Mouse (Mus musculus) right cerebral cortex, adult 18-20 months (tissue): ENCODE results near the gene Zfp955a.
"Not testable (repeated sequence)": the region's sequence is repeated elsewhere in the genome, so short reads cannot be mapped to it uniquely, and the experiment has no call there.

Experiments
- DNase-seq: peaks from one replicate; pipeline ENCODE4 v3.0.0; 2022; ENCODE audit warnings: mixed read lengths

Gene Zfp955a

DNA sequence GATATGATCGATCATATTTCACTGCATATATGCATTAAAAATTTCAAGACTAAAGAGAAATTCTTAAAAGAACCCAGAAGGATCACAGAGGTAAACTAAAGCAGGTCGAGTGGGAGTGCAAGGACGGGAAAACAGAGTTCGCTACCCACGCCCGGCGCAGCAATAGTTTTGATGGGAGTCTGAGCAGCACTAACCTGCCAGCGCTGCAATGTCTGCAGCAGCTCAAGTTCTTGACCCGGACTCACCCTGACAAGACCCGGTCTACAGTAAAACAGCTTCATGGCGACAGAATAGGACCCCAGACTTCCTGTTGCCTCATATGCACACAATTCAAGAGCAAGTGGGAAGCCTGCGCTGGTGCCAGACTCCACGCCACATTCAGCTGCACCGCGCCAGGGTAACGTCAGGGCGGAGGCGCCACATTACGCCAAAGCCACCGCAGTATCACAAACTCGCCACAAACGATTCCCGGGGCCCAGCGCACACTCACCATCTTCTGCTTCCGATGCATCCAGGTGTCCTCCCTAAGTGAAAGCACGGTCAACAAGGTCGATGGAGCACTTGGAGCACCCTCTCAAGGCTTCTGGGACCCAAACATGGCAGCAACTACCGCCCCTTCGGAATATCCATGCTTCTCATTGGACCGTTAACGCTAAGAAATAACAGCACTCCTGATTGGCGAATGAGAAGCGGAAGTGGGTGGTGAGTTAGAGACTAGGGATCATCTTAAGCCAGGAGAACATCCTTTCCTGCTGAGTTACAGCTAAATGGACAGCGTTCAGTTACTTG, at the start of gene Zfp955a:
TSS of gene Zfp955a (minus strand) at position 616 of the 789 bp plus-strand sequence.
- not testable (repeated sequence) for DNase-seq

DNA sequence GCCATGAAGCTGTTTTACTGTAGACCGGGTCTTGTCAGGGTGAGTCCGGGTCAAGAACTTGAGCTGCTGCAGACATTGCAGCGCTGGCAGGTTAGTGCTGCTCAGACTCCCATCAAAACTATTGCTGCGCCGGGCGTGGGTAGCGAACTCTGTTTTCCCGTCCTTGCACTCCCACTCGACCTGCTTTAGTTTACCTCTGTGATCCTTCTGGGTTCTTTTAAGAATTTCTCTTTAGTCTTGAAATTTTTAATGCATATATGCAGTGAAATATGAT, 34.9 kb upstream of the Zfp955a start:
- DNase-seq = not testable (repeated sequence)

DNA sequence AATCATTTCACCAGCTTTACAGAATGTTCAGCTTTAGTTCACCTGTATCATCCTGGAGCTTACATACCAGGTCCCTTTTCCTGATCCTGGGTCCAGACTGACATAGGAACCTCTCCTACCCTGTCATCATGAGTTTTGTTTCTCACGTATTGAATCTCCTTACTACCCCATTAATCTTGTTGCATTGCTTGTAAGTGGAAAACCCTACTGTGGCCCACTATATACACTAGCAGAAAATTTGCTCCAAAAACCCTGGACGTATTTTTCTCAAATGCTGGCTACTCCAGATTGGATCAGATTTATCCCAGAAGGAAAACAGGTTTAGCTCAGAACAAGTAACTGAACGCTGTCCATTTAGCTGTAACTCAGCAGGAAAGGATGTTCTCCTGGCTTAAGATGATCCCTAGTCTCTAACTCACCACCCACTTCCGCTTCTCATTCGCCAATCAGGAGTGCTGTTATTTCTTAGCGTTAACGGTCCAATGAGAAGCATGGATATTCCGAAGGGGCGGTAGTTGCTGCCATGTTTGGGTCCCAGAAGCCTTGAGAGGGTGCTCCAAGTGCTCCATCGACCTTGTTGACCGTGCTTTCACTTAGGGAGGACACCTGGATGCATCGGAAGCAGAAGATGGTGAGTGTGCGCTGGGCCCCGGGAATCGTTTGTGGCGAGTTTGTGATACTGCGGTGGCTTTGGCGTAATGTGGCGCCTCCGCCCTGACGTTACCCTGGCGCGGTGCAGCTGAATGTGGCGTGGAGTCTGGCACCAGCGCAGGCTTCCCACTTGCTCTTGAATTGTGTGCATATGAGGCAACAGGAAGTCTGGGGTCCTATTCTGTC, 34.3 kb upstream of the Zfp955a start, which contains the start of gene Zfp955b:
TSS of gene Zfp955b (plus strand) at position 506 of the 837 bp plus-strand sequence.
- not testable (repeated sequence) for DNase-seq

DNA sequence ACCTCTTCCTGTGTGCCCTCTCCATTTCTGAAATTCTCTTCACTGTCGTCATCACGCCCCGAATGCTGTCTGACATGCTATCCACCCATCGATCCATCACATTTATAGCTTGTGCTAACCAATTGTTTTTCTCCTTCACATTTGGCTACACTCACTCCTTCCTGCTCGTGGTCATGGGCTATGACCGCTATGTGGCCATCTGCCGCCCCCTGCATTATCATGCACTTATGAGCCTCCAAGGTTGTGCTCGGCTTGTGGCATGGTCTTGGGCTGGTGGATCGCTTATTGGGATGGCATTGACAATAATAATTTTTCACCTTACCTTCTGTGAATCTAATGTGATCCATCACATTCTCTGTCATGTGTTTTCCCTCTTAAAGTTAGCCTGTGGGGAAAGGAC, 14.0 kb upstream of the Zfp955a start:
- DNase-seq = no peak

DNA sequence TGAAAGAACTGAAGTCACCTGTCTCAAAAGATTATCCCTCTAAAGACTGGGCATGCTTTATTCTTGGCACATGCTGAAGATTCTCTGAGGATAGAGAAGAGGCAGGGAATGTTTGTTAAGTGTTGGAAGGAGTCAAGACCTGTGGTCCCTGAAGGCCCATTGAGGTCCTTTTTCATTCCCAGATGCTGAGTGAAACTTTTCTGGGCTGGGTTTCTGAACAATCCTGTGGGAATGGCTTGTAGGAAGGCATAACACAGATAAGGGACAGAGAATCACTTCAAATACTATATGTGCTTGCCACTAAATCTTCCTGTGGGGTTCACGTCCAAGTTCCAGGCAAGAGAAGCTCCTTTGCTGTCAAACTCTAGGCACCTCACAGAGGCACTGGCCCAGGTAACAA, 9.4 kb upstream of the Zfp955a start, which contains the start of gene Olfr63:
TSS of gene Olfr63 (plus strand) at position 301 of the 400 bp plus-strand sequence.
- no peak for DNase-seq

DNA sequence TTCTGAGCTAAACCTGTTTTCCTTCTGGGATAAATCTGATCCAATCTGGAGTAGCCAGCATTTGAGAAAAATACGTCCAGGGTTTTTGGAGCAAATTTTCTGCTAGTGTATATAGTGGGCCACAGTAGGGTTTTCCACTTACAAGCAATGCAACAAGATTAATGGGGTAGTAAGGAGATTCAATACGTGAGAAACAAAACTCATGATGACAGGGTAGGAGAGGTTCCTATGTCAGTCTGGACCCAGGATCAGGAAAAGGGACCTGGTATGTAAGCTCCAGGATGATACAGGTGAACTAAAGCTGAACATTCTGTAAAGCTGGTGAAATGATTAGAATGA, 343 bp upstream of the Zfp955a start:
- not testable (repeated sequence) for DNase-seq

DNA sequence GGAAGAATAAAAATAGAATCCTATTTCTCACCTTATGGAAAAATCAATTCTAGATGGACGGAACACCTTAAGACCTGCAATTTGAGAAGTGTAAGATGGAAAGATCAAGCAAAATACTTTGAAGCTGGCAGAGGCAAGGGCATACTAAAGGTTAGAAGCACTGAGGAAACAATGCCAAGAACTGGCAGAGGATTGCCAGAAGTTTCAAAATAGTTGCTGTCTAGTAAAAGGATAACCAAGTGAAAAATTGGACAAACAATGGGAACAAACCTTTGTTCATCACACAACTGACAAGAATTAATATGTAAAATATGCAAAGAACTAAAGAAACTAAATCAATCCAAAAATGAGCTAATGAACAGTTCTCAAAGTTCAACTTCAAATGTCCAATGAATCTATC, 18.3 kb downstream of the Zfp955a start:
- not testable (repeated sequence) for DNase-seq

DNA sequence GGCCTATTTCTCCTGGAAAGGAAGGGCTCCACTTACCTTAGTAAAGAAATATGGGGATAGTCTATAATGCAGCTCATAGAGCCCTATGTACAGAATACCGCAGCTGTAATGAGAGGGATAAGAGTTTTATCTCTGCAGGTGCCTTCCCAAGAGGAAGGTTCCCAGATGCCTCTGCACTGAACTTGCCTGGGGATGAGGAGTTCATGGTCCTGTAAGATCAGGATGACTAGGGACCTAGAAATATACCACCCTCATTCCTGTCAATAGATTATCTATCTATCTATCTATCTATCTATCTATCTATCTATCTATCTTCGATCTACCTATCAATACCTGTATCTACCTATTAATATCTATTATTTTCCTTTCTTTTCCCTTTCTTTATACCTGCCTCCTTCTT, 33.4 kb downstream of the Zfp955a start, which contains the start of gene Olfr1564:
TSS of gene Olfr1564 (minus strand) at position 101 of the 400 bp plus-strand sequence.
- DNase-seq = no peak

DNA sequence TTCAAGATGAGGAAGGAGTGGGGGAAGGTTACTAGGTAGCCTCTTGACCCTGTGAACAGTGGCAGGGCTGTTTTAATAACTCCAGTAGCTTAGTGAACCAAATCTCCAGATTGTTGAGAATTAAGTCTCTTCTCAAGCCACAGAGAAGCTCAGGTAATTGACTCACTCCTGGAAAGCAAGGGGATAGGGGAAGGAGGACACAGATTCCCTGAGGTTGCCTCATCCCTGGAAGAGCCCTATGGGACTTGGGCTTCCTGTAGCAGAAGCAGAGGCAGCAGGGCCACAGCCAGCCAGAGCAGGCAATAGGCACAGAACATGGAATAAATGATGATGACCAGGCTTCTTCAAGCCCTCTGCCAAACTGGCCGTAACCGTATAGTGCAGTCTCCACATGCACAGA, 63.9 kb downstream of the Zfp955a start, which contains the start of gene Olfr239:
TSS of gene Olfr239 (plus strand) at position 301 of the 400 bp plus-strand sequence.
- not testable (repeated sequence) for DNase-seq
